Mouse (Mus musculus): ENCODE measurements around the gene Olfr169.
"Not testable (repeated sequence)": the region's sequence is repeated elsewhere in the genome, so short reads cannot be mapped to it uniquely, and the experiment has no call there.

Gene Olfr169

DNA sequence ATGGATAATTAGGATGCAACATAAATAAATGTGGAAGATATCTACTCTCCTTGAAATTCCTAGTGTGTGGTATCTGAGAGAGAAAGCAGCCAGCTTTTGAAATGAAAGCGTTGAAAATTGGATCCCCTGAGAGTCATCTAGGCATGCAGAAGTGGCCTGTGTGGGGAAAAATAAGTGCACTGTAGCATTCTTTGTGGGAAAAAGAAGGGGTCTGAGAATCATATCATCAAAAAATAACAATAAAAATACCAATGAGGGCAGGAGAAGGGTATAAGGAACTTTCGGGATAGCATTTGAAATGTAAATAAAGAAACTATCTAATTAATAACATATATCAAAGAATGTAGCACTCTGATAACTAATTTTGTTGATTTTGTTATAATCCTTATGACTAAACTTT lies at the start of gene Olfr169:
Gene Olfr169 (minus strand): TSS at position 101 of the 400 bp plus-strand sequence.
- DNase-seq (ENCODE audit: extremely low spot score, low spot score) = not testable (repeated sequence)

- not testable (repeated sequence) for DNase-seq (ENCODE audit: extremely low spot score, low spot score)
Measured at GRCm38 (mm10) chr16:19611782-19612181, 40.2 kb upstream of the Olfr169 start, which contains the start of gene Olfr170. Gene Olfr170, minus strand, starts transcription at chr16:19611882.

DNA sequence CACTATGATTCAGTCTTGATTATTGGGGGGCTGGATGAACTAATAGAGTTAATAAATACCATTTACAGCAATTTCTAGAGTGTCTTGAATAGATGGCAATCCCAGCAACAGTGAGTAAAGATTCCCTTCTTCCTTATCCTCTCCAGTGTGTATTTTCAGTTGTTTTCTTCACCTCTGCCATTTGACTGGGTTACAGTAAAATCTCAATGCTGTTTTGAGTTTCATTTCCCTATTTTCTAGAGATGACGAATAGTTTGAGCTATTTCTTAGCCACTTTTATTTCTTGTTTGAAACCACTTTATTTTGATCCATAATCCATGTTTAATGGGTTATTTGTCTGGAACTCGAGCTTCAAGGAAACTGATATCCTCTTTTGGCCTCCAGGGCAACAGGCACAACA lies 31.6 kb upstream of the Olfr169 start:
- DNase-seq (ENCODE audit: extremely low spot score, low spot score) = no peak

GRCm38 (mm10) chr16:19553429-19553828 lies 18.2 kb downstream of the Olfr169 start:
- DNase-seq (ENCODE audit: extremely low spot score, low spot score) = not testable (repeated sequence)

DNA sequence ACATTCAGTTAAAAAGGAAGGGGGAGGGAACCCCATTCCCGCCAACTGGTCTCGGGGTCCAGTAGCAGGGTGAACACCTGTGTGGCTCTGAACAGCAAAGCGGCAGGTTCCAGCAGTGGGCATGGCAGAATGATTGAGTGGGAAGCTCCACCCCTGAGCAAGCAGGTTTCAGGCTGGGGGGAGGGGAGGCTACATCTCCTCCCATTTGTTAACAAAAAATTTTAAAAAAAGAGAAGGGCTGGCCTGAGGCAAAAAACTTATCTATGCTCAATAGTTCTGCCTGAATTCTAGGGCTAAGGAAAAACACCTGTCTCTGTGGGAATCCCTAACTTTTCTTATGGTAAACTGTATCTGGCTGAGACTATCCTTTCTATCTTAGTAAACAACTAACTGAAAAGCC lies 19.4 kb downstream of the Olfr169 start:
- not testable (repeated sequence) for DNase-seq (ENCODE audit: extremely low spot score, low spot score)

GRCm38 (mm10) chr16:19535455-19535854 lies 36.2 kb downstream of the Olfr169 start, which contains the start of gene Olfr168:
Gene Olfr168, minus strand, starts transcription at chr16:19535555.
- no peak for DNase-seq (ENCODE audit: extremely low spot score, low spot score)

DNA sequence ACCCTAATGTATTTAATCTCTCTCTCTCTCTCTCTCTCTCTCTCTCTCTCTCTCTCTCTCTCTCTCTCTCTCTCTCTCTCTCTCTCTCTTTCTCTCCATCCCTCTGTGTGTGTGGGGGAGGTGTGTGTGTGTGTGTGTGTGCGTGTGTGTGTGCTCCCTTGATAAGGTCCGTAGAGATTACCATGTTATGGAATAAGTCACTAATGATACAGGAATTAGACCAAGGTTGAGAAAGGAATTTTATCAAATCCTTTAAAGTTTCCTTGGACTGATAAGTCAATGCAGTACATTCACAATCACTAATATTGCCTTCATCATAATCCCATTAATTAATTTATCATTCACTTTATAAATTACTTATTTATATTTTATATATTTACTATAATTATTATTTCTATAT lies 49.4 kb downstream of the Olfr169 start, which contains the start of gene Olfr167:
Gene Olfr167 (minus strand): TSS at position 101 of the 400 bp plus-strand sequence.
- no peak for DNase-seq (ENCODE audit: extremely low spot score, low spot score)

All from neural tube, embryonic 10.5 days (tissue).